Mouse (Mus musculus) hindbrain, embryonic 11.5 days (tissue): Measurements from ENCODE around the gene Pde4d. TPM values are rescaled to one million over a fixed set of nuclear protein-coding genes. Genes with fewer than 3 reads are reported as not detected.
A peak's percentile ranks its signal among the peaks of the same experiment; 100 is the strongest.

Experiments used
- ATAC-seq: fragments of 200-750 bp; cut with Nextera tagmentation; 2 replicates; pipeline ENCODE4 v1.8.0; 2017; ENCODE audit warnings: mild to moderate bottlenecking, moderate TSS enrichment, moderate library complexity; ENCODE audit not compliant: low FRiP score
- DNase-seq: peaks from one replicate; pipeline ENCODE4 v3.0.0-alpha.2; 2015; ENCODE audit warnings: low spot score
- H3K27ac ChIP-seq: fragments of 300-500 bp; sonication (generic); 2 replicates; pipeline ENCODE4 v1.5.1; 2014; ENCODE audit warnings: mild to moderate bottlenecking, low read depth, low read length
- H3K27me3 ChIP-seq: fragments of 300-500 bp; sonication (generic); 2 replicates; pipeline ENCODE4 v1.6.1; 2014; ENCODE audit warnings: mild to moderate bottlenecking, low read length, moderate library complexity, mixed read lengths; ENCODE audit not compliant: control insufficient read depth, insufficient read depth
- H3K36me3 ChIP-seq: fragments of 300-500 bp; sonication (generic); 2 replicates; pipeline ENCODE4 v1.6.1; 2014; ENCODE audit warnings: mild to moderate bottlenecking, low read length, moderate library complexity, mixed read lengths; ENCODE audit not compliant: control insufficient read depth, insufficient read depth
- H3K4me1 ChIP-seq: fragments of 300-500 bp; sonication (generic); replicated peaks from 2 replicates; pipeline ENCODE4 v1.6.1; 2014; ENCODE audit warnings: low read length, mixed read lengths; ENCODE audit not compliant: control insufficient read depth, insufficient read depth
- H3K4me2 ChIP-seq: fragments of 300-500 bp; sonication (generic); replicated peaks from 2 replicates; pipeline ENCODE4 v1.6.1; 2014; ENCODE audit warnings: mild to moderate bottlenecking, low read depth, low read length
- H3K4me3 ChIP-seq: fragments of 300-500 bp; sonication (generic); 2 replicates; pipeline ENCODE4 v1.5.1; 2014; ENCODE audit warnings: low read depth, low read length
- H3K9ac ChIP-seq: fragments of 300-500 bp; sonication (generic); 2 replicates; pipeline ENCODE4 v1.6.1; 2014; ENCODE audit warnings: low read depth, low read length
- H3K9me3 ChIP-seq: fragments of 300-500 bp; sonication (generic); 2 replicates; pipeline ENCODE4 v1.6.1; 2016; ENCODE audit warnings: low read length; ENCODE audit not compliant: control insufficient read depth
- WGBS: fragments of 180-500 bp; shearing (Covaris S2); extraction: QIAGEN DNeasy Blood & Tissue Kit; methylation state at CpG from one replicate; pipeline ENCODE4 v1.1.7; 2014; 5-methylcytosine and 5-hydroxymethylcytosine counted together
- polyA plus RNA-seq: library from polyadenylated mRNA; unstranded; fragments of >200 nt; fragmentation: Nextera tagmentation; extraction: Ambion mirVana; gene quantifications from 2 replicates; pipeline ENCODE4 v1.2.1, GENCODE M21; 2014

Pde4d gene
- polyA plus RNA-seq, 1 experiment from 2014 or later: 18.3 TPM

- Histone ChIP-seq H3K4me2 (peak overlapping the region; percentile 71), H3K27me3 (no peaks in the 10 kb centered on the region), H3K36me3 (no peaks in the 10 kb centered on the region), H3K4me1 (no peaks in the 10 kb centered on the region), H3K9me3 (no peaks in the 10 kb centered on the region), H3K9ac (no peak overlapping the region; the same call in 1 of the 2 replicates), H3K4me3 (peak overlapping the region; percentile 44), H3K27ac (no peak overlapping the region)
- ATAC-seq: no peak; the same call in 1 of the 2 replicates
- WGBS: 39% methylated on average over 4 of the region's 4 CpGs
- no peak for DNase-seq
Measured at GRCm38 (mm10) chr13:109686116-109686876, 1236.5 kb downstream of the Pde4d start.

DNA sequence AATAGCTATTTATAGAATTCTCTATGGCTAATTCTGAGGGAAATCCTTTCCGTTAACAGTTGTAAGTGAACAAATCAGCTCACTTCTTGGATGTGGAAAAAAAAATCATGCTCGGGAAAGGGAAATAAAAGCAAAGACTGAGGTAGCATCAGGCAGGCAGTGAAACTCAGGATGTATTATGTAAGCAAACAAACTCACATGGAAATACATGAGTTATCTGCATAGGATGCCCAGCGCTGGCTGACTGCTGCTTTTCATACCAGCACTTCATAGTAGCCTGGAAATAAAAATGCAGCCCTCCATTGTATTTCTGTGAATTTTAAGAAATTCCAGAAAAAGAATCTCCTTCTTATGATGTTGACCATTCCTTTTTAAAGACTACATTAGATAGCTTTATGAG, 1237.2 kb downstream of the Pde4d start:
- WGBS: 74% methylated on average over 3 of the region's 3 CpGs
- H3K4me2 ChIP-seq: no peak overlapping the region
- no peak for ATAC-seq

DNA sequence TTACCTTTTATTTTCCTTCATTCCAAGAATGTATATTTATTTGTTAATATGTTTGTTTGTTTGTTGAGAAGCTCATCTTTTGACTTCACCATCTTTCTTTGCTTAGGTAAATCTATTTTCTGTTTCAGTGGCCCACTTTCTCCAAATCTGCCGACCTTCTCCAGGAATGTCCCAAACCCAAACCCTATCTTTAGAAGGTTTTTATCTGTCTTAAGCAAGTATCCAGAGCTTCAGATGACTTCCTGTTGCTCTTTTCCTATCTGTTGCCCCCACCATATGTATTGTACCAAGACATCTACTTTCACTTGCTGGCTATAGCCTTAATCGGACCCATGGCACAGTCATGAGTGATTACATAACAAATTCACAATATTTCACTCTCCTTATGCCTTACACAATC, 1238.4 kb downstream of the Pde4d start:
- H3K27me3 ChIP-seq: no peaks in the 10 kb centered on the region
- H3K4me2 ChIP-seq: no peak overlapping the region
- WGBS: 85% methylated on average over 2 of the region's 2 CpGs
- no peak overlapping the region for H3K9ac ChIP-seq
- no peaks in the 10 kb centered on the region for H3K9me3 ChIP-seq
- no peak for ATAC-seq
- H3K4me3 ChIP-seq: no peak overlapping the region
- H3K27ac ChIP-seq: no peak overlapping the region
- no peak for DNase-seq
- H3K4me1 ChIP-seq: no peaks in the 10 kb centered on the region
- H3K36me3 ChIP-seq: no peaks in the 10 kb centered on the region

More for the DNA sequence above, 1237.2 kb downstream of the Pde4d start:
- Histone ChIP-seq H3K4me1 (no peaks in the 10 kb centered on the region), H3K27me3 (no peaks in the 10 kb centered on the region), H3K4me3 (no peak overlapping the region), H3K27ac (no peak overlapping the region), H3K9ac (no peak overlapping the region), H3K9me3 (no peaks in the 10 kb centered on the region), H3K36me3 (no peaks in the 10 kb centered on the region)
- no peak for DNase-seq

DNA sequence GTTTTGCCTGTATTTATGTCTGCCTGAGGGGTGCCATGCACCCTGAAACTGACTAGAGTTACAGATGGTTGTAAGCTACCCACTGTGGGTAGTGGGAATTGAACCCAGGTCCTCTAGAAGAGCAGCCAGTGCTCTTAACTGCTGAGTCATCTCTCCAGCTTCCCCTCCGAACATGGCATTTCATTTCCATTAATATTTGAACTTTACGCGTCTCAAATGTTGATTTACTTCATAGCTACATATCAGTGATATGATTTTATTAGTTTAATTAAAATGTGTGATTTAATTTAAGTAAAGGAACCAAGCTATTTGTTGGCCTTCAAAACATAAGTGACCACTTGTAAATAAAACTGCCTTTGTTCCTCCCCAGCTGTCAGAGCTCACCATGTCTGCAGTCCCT, 1239.4 kb downstream of the Pde4d start:
- DNase-seq: no peak
- Histone ChIP-seq H3K9me3 (no peaks in the 10 kb centered on the region), H3K4me2 (no peak overlapping the region), H3K4me1 (no peaks in the 10 kb centered on the region), H3K9ac (no peak overlapping the region), H3K27me3 (no peaks in the 10 kb centered on the region), H3K4me3 (no peak overlapping the region), H3K27ac (no peak overlapping the region), H3K36me3 (no peaks in the 10 kb centered on the region)
- ATAC-seq: no peak
- 92% methylated on average over 3 of the region's 3 CpGs for WGBS

- ATAC-seq (no peak), DNase-seq (no peak)
- 90% methylated on average over 5 of the region's 5 CpGs for WGBS
- no peaks in the 10 kb centered on the region for H3K36me3 ChIP-seq
- no peaks in the 10 kb centered on the region for H3K4me1 ChIP-seq
- no peaks in the 10 kb centered on the region for H3K27me3 ChIP-seq
- H3K27ac ChIP-seq: no peak overlapping the region
- no peaks in the 10 kb centered on the region for H3K9me3 ChIP-seq
- H3K4me2 ChIP-seq: no peak overlapping the region
- H3K9ac ChIP-seq: no peak overlapping the region
- H3K4me3 ChIP-seq: no peak overlapping the region
Measured at GRCm38 (mm10) chr13:109690558-109690957, 1240.8 kb downstream of the Pde4d start.

- Histone ChIP-seq H3K27ac (no peak overlapping the region), H3K36me3 (no peaks in the 10 kb centered on the region), H3K4me1 (no peaks in the 10 kb centered on the region), H3K9me3 (no peaks in the 10 kb centered on the region), H3K4me2 (no peak overlapping the region), H3K4me3 (no peak overlapping the region), H3K27me3 (no peaks in the 10 kb centered on the region), H3K9ac (no peak overlapping the region)
- no peak for DNase-seq
- no peak for ATAC-seq
- WGBS: 81% methylated on average over 3 of the region's 3 CpGs
Measured at GRCm38 (mm10) chr13:109692851-109693250, 1243.1 kb downstream of the Pde4d start.

DNA sequence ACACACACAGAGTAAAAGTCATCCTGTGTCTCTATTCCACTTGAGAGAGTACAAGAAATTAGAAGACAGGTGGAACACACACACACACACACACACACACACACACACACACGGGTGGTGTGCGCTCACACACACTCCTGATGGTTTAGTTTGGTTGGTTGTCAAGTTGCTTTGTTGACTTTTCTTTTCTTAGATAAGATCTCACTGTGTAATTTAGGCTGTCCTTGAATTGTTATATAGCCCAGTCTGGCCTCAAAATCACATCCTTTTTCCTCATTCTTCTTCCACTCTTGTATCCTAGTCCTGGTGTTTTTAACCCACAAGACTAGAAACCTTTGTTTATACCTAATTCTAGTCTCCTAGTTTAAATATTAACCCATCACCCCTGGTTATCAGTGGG, 1244.0 kb downstream of the Pde4d start:
- no peak overlapping the region for H3K4me3 ChIP-seq
- 86% methylated on average over 2 of the region's 2 CpGs for WGBS
- DNase-seq (no peak), ATAC-seq (no peak)
- no peak overlapping the region for H3K4me2 ChIP-seq
- no peak overlapping the region for H3K9ac ChIP-seq
- no peaks in the 10 kb centered on the region for H3K4me1 ChIP-seq
- no peaks in the 10 kb centered on the region for H3K9me3 ChIP-seq
- H3K27me3 ChIP-seq: no peaks in the 10 kb centered on the region
- H3K36me3 ChIP-seq: no peaks in the 10 kb centered on the region
- H3K27ac ChIP-seq: no peak overlapping the region

DNA sequence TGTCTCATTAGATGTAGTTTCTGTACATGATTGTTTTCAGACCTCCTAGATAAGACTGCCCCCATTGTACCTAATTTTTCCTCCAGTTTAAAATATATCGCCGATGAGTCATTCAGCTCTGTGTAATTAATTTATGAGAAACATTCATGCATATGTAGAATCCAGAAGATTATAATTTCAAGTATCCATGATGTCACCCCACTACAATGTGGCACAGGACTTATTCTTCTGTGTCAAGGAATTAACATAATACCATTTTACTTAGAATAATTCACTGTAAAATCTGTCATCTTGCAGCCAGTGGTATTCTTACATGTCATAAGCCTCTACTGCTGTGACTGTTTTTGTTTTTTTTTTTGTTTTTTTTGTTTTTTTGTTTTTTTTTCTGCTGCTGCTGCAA, 1244.5 kb downstream of the Pde4d start:
- Histone ChIP-seq H3K9me3 (no peaks in the 10 kb centered on the region), H3K9ac (no peak overlapping the region), H3K36me3 (no peaks in the 10 kb centered on the region), H3K27me3 (no peaks in the 10 kb centered on the region), H3K4me1 (no peaks in the 10 kb centered on the region), H3K4me3 (no peak overlapping the region), H3K4me2 (no peak overlapping the region), H3K27ac (no peak overlapping the region)
- no peak for DNase-seq
- ATAC-seq: no peak
- 97% methylated on average over 2 of the region's 2 CpGs for WGBS

DNA sequence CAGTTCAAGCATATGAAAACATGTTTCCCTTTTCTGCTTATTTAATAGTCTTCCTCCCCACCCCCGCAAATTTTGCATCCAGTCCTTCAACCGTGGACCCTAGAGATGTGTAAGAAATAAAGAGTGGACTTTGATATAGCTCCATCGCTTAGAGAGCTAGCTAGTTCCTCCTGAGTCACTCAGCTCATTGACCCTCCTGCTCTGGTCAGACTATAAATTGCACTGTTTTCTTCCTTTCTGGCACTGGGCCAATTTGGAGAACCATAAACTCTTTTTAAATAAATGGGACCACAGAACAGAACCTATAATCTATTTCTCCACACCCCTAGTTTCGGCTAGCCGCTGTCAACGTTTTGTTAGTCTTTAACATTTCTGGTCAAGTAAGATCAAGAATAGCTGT, 1245.3 kb downstream of the Pde4d start:
- WGBS: 92% methylated on average over 6 of the region's 6 CpGs
- no peak for ATAC-seq
- H3K27ac ChIP-seq: no peak overlapping the region

More for the DNA sequence above, 1245.3 kb downstream of the Pde4d start:
- H3K27me3 ChIP-seq: no peaks in the 10 kb centered on the region
- no peaks in the 10 kb centered on the region for H3K36me3 ChIP-seq
- no peak overlapping the region for H3K9ac ChIP-seq
- no peaks in the 10 kb centered on the region for H3K4me1 ChIP-seq
- no peaks in the 10 kb centered on the region for H3K9me3 ChIP-seq
- H3K4me3 ChIP-seq: no peak overlapping the region
- H3K4me2 ChIP-seq: no peak overlapping the region
- DNase-seq: no peak
